Mouse (Mus musculus) hindbrain, embryonic 13.5 days (tissue): ENCODE measurements at regions not wholly inside any gene's neighbourhood (a gene's known extent, or its start where the extent isn't known, plus 50 kb on each side); places are given as distances from the start of the nearest gene placed in this dataset.

Source experiments
- ATAC-seq: fragments of 200-750 bp; cut with Nextera tagmentation; 2 replicates; pipeline ENCODE4 v1.8.0; 2017; ENCODE audit warnings: moderate TSS enrichment; ENCODE audit not compliant: low FRiP score
- H3K27ac ChIP-seq: fragments of 300-500 bp; sonication (generic); 2 replicates; pipeline ENCODE4 v1.5.1; 2015; ENCODE audit warnings: inconsistent platforms, mild to moderate bottlenecking, moderate library complexity
- H3K27me3 ChIP-seq: fragments of 300-500 bp; sonication (generic); 2 replicates; pipeline ENCODE4 v1.6.1; 2015; ENCODE audit warnings: mild to moderate bottlenecking, inconsistent platforms
- H3K36me3 ChIP-seq: fragments of 300-500 bp; sonication (generic); 2 replicates; pipeline ENCODE4 v1.6.1; 2015; ENCODE audit warnings: mild to moderate bottlenecking, inconsistent platforms
- H3K4me1 ChIP-seq: fragments of 300-500 bp; sonication (generic); replicated peaks from 2 replicates; pipeline ENCODE4 v1.6.1; 2015; ENCODE audit warnings: inconsistent platforms
- H3K4me2 ChIP-seq: fragments of 300-500 bp; sonication (generic); 2 replicates; pipeline ENCODE4 v1.6.1; 2015; ENCODE audit warnings: inconsistent platforms, mild to moderate bottlenecking, moderate library complexity
- H3K4me3 ChIP-seq: fragments of 300-500 bp; sonication (generic); 2 replicates; pipeline ENCODE4 v1.5.1; 2015; ENCODE audit warnings: mild to moderate bottlenecking, inconsistent platforms
- H3K9ac ChIP-seq: fragments of 300-500 bp; sonication (generic); 2 replicates; pipeline ENCODE4 v1.6.1; 2015; ENCODE audit warnings: mild to moderate bottlenecking, inconsistent platforms
- H3K9me3 ChIP-seq: fragments of 300-500 bp; sonication (generic); 2 replicates; pipeline ENCODE4 v1.6.1; 2016; ENCODE audit warnings: inconsistent platforms
- WGBS: fragments of 180-500 bp; shearing (Covaris S2); methylation state at CpG from one replicate; pipeline ENCODE4 v1.1.7; 2015; 5-methylcytosine and 5-hydroxymethylcytosine counted together

DNA sequence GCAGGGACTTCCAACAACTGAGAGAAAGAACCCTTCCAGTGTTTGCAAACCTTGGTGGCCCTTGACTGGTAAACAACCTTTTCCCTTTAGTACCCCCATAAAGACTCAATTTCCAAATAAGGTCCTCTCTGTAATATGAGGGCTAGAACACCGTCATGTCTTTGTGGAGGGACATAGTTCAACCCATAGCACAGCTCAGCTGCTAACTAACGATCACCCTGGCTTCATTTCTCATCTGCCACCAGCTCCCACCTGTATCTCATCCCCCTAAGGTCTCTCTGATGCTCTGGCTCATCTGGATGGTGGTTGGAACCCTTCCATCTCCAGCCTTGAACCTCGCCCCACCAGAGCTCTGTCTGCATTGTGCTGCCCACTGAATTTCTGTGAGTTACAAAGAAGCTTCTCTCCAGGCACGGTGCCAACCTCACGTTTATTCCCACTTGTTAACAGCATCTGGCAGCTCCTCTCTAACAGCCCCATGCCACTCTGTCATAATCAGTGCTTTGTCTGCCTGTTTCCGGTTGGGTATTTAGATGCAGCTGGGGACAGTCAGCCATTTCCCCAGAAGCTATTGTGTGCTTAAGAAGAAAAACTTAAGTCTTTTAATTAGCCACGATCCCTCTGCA is 137.0 kb upstream of the Cdh5 start:
- no peak overlapping the region for H3K9ac ChIP-seq
- WGBS: 57% methylated on average over 7 of the region's 7 CpGs
- ATAC-seq: peak; percentile 74

DNA sequence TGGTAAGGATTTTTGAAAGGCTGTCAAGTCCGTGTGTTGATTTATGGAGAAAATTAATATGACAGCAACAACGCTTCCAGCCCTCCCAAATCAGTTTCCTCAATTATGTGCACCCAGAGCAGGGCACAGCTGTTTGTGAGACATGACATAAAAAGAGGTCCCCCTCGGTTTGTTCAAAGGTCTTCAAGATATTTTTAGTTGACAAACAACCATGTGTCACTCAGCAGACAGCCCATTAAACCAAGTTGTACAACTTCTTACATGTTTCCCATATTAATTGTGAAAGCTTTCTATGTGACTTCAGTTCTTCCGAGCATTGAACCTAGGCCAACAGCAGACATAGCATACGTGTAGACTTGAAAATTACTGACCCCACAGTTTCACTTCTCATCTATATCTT is 131.5 kb upstream of the Cdh5 start:
- no peak for ATAC-seq
- Histone ChIP-seq H3K4me3 (no peak overlapping the region), H3K4me1 (0 out of 2 replicates have a peak, but pooled peaks cover under 1% of the 10 kb centered on the region), H3K9me3 (no peaks in the 10 kb centered on the region), H3K9ac (no peak overlapping the region), H3K27me3 (no peaks in the 10 kb centered on the region), H3K4me2 (no peak overlapping the region), H3K27ac (no peak overlapping the region), H3K36me3 (no peaks in the 10 kb centered on the region)
- 85% methylated on average over 5 of the region's 5 CpGs for WGBS

More for the DNA sequence above, 137.0 kb upstream of the Cdh5 start:
- no peaks in the 10 kb centered on the region for H3K9me3 ChIP-seq
- H3K36me3 ChIP-seq: no peaks in the 10 kb centered on the region
- H3K4me1 ChIP-seq: peaks cover 7% of the 10 kb centered on the region; the same call in 1 of the 2 replicates
- H3K4me2 ChIP-seq: no peak overlapping the region
- no peak overlapping the region for H3K27ac ChIP-seq
- H3K27me3 ChIP-seq: no peaks in the 10 kb centered on the region
- no peak overlapping the region for H3K4me3 ChIP-seq

GRCm38 (mm10) chr8:103970511-103970910 is 130.9 kb upstream of the Cdh5 start:
- Histone ChIP-seq H3K36me3 (no peaks in the 10 kb centered on the region), H3K27ac (no peak overlapping the region), H3K9ac (no peak overlapping the region), H3K27me3 (no peaks in the 10 kb centered on the region), H3K4me2 (no peak overlapping the region), H3K4me3 (no peak overlapping the region), H3K9me3 (no peaks in the 10 kb centered on the region), H3K4me1 (no peaks in the 10 kb centered on the region)
- ATAC-seq: no peak
- WGBS: 91% methylated on average over 3 of the region's 3 CpGs

- Histone ChIP-seq H3K4me1 (no peaks in the 10 kb centered on the region), H3K27ac (no peak overlapping the region), H3K27me3 (no peaks in the 10 kb centered on the region), H3K9ac (no peak overlapping the region), H3K9me3 (no peaks in the 10 kb centered on the region), H3K4me3 (no peak overlapping the region), H3K36me3 (no peaks in the 10 kb centered on the region), H3K4me2 (no peak overlapping the region)
- WGBS: 96% methylated on average over 4 of the region's 4 CpGs
- ATAC-seq: no peak
These were observed 130.5 kb upstream of the Cdh5 start for GRCm38 (mm10) chr8:103970966-103971365.

DNA sequence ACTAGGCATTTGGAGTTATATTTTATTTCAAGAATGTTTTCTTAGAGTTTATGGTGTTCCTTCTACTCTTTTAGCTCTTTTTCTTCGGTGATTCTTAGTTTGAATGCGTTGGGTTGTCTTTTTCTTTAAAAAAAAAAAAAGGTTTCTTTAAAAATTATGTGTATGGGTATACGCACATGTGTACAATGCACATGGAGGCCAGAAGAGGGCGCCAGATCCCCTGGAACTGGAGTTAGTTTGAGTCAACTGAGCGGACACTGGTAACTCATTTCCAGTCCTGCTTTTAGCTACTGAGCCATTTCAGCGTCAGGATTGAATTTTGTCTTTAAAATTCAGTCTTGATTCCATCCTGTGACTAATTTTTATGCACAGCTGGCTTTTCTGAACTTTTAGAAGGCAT is 124.9 kb upstream of the Cdh5 start:
- Histone ChIP-seq H3K27ac (no peak overlapping the region), H3K36me3 (no peaks in the 10 kb centered on the region), H3K9ac (no peak overlapping the region), H3K27me3 (no peaks in the 10 kb centered on the region), H3K9me3 (no peaks in the 10 kb centered on the region), H3K4me3 (no peak overlapping the region), H3K4me2 (no peak overlapping the region), H3K4me1 (no peaks in the 10 kb centered on the region)
- WGBS: 72% methylated on average over 6 of the region's 6 CpGs
- ATAC-seq: no peak

DNA sequence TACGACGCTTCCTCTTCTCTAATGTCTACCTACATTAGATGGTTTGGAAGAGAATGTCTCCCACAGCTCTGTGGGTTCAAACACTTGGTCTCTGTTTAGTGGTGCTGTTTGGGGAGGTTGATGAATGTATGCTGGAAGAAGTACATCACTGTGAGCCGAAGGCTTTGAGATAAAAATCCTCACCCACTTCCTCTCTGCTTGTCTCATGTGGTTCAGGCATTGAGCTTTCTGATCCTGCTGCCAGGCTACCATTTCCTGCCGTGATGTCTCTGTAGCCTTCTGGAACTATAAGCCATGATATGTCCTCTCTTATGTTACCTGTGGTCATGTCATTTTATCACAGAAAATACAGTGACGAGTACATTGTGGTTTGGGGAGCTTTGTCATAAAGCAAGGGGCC is 122.5 kb upstream of the Cdh5 start:
- no peak overlapping the region for H3K4me2 ChIP-seq
- no peak overlapping the region for H3K4me3 ChIP-seq
- H3K9me3 ChIP-seq: no peaks in the 10 kb centered on the region
- H3K27me3 ChIP-seq: no peaks in the 10 kb centered on the region
- H3K27ac ChIP-seq: no peak overlapping the region
- H3K4me1 ChIP-seq: 0 out of 2 replicates have a peak, but pooled peaks cover 3% of the 10 kb centered on the region
- H3K9ac ChIP-seq: no peak overlapping the region
- 93% methylated on average over 5 of the region's 5 CpGs for WGBS
- no peak for ATAC-seq
- H3K36me3 ChIP-seq: no peaks in the 10 kb centered on the region

DNA sequence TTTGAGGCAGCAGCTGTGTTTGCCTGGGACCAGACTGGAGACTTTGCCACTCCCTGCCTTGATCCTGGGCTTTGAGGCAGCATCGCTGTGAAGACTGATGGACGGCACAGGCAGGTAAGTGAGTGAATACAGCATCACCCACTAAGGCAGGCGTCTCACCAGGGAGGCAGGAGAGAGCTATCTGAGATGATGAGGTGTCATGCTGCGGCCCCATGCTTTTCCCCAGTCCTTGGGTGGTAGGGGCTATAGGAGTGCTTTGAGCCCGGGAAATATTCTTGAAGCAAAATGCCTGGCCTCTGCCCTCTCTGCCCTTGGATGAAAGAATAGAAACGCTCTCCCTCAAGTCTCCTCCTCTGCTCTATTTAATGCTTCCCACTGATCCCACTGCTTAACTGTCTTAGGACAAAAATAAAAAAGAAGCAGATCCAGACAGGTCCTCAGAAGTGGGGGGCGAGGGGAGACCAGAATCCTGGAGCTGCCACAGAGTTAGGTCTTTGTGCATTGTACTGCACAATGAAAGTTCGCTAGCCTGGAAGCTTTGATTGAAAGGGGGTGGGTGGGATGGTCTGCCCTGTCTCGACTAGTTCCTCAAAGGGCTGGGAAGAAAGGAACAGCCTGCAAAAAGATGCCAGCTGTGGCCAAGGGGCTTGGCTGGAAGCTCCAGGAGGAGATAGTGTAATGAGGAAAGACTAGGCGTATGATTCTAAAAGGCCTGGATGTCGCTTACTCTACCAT is 117.4 kb upstream of the Cdh5 start:
- Histone ChIP-seq H3K9me3 (no peaks in the 10 kb centered on the region), H3K4me2 (no peak overlapping the region), H3K36me3 (no peaks in the 10 kb centered on the region), H3K27ac (no peak overlapping the region), H3K4me1 (0 out of 2 replicates have a peak, but pooled peaks cover 4% of the 10 kb centered on the region), H3K9ac (no peak overlapping the region), H3K4me3 (no peak overlapping the region), H3K27me3 (no peaks in the 10 kb centered on the region)
- ATAC-seq: no peak
- 36% methylated on average over 11 of the region's 11 CpGs for WGBS

DNA sequence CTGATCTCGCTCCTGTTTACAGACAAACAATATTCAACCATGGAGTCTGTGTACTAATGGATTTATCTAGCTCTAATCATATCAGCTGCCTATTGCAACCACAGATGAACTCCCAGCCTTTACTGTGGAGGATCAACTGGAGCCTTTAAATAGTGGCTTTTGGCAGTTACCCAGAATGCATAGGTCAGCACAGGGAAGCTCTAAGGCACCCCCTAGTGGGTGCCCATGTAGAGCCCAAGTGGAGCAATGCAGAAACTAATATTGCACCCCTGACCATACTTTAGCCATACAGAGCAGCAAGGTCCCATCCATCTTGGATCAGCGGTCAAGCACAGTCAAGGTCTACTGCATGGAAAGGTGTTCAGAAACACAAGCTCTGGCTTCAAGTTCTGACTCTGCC is 115.8 kb upstream of the Cdh5 start:
- 92% methylated on average over 2 of the region's 2 CpGs for WGBS
- no peak overlapping the region for H3K4me3 ChIP-seq
- no peak for ATAC-seq
- no peak overlapping the region for H3K9ac ChIP-seq
- no peak overlapping the region for H3K4me2 ChIP-seq
- 0 out of 2 replicates have a peak, but pooled peaks cover 4% of the 10 kb centered on the region for H3K4me1 ChIP-seq
- H3K27ac ChIP-seq: no peak overlapping the region
- H3K9me3 ChIP-seq: no peaks in the 10 kb centered on the region
- no peaks in the 10 kb centered on the region for H3K27me3 ChIP-seq
- no peaks in the 10 kb centered on the region for H3K36me3 ChIP-seq

GRCm38 (mm10) chr8:103993897-103994296 is 107.5 kb upstream of the Cdh5 start:
- Histone ChIP-seq H3K27me3 (no peaks in the 10 kb centered on the region), H3K4me3 (no peak overlapping the region), H3K9ac (no peak overlapping the region), H3K4me2 (no peak overlapping the region), H3K9me3 (no peaks in the 10 kb centered on the region), H3K36me3 (no peaks in the 10 kb centered on the region), H3K27ac (no peak overlapping the region), H3K4me1 (no peaks in the 10 kb centered on the region)
- no peak for ATAC-seq
- 81% methylated on average over 2 of the region's 2 CpGs for WGBS

DNA sequence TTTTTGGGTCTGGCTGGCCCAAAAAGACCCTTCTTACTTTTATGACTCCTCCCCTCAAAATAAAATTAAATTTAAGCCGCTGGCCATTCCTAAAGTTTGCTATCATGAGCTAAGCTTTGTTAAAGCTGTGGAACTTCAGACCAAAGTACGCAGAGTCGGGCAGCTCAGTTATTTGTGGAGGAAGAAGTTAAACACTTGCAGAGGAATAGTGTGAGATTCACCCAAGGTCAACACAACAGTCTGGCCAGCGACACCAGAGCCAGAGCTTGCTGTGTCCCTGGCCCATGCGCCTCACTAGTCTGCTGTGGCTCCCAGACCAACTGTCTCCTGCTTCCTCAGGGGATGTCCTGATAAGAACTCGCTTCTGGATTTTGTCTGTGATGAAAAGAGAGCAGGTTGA is 103.3 kb upstream of the Cdh5 start:
- H3K27ac ChIP-seq: no peak overlapping the region
- WGBS: 90% methylated on average over 6 of the region's 6 CpGs
- H3K27me3 ChIP-seq: no peaks in the 10 kb centered on the region
- no peak overlapping the region for H3K9ac ChIP-seq
- no peak overlapping the region for H3K4me2 ChIP-seq
- H3K4me3 ChIP-seq: no peak overlapping the region
- no peak for ATAC-seq
- H3K9me3 ChIP-seq: no peaks in the 10 kb centered on the region
- no peaks in the 10 kb centered on the region for H3K4me1 ChIP-seq
- no peaks in the 10 kb centered on the region for H3K36me3 ChIP-seq

GRCm38 (mm10) chr8:104007209-104007608 is 94.2 kb upstream of the Cdh5 start:
- no peaks in the 10 kb centered on the region for H3K27me3 ChIP-seq
- no peaks in the 10 kb centered on the region for H3K9me3 ChIP-seq
- ATAC-seq: no peak
- 76% methylated on average over 2 of the region's 2 CpGs for WGBS
- H3K4me2 ChIP-seq: no peak overlapping the region
- H3K36me3 ChIP-seq: no peaks in the 10 kb centered on the region
- H3K9ac ChIP-seq: no peak overlapping the region
- no peak overlapping the region for H3K4me3 ChIP-seq
- H3K4me1 ChIP-seq: no peaks in the 10 kb centered on the region
- no peak overlapping the region for H3K27ac ChIP-seq

DNA sequence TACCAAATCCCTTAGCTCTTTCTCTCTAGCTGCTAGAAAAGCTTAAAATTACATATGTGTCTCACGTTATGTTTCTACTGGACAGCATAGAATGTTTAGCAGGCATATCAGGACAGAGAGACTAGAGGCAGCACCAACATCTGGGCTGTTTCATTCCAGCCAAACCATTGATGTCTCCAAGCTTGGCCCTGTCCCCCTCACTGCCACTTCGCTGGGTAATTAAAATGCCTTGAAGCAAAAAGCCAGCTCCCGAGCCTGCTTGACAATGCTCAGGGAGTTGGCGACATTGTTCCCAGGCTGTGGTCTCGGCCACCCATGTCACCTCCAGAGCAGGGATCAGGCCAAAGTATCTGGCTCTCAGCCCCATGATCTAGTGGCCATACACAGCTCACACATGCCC is 92.7 kb upstream of the Cdh5 start:
- Histone ChIP-seq H3K9ac (no peak overlapping the region), H3K9me3 (no peaks in the 10 kb centered on the region), H3K36me3 (no peaks in the 10 kb centered on the region), H3K4me1 (no peaks in the 10 kb centered on the region), H3K27ac (no peak overlapping the region), H3K4me2 (no peak overlapping the region), H3K4me3 (no peak overlapping the region), H3K27me3 (no peaks in the 10 kb centered on the region)
- ATAC-seq: no peak
- WGBS: 60% methylated on average over 5 of the region's 5 CpGs

GRCm38 (mm10) chr8:104009306-104009705 is 92.1 kb upstream of the Cdh5 start:
- WGBS: 89% methylated on average over 6 of the region's 6 CpGs
- H3K4me2 ChIP-seq: no peak overlapping the region
- no peak overlapping the region for H3K27ac ChIP-seq
- H3K36me3 ChIP-seq: no peaks in the 10 kb centered on the region
- no peaks in the 10 kb centered on the region for H3K4me1 ChIP-seq
- H3K27me3 ChIP-seq: no peaks in the 10 kb centered on the region
- no peak for ATAC-seq
- H3K4me3 ChIP-seq: no peak overlapping the region
- no peaks in the 10 kb centered on the region for H3K9me3 ChIP-seq
- H3K9ac ChIP-seq: no peak overlapping the region
